Mouse (Mus musculus) E14TG2a.4 (cell line): ENCODE measurements around the gene Praf2.

Experiments
- H3K27me3 ChIP-seq: 2 replicates; pipeline ENCODE4 v1.6.1; 2014; ENCODE audit warnings: low read length, control low read depth; ENCODE audit not compliant: insufficient read depth
- H3K36me3 ChIP-seq: 2 replicates; pipeline ENCODE4 v1.6.1; 2014; ENCODE audit warnings: low read length, control low read depth; ENCODE audit not compliant: insufficient read depth
- H3K4me1 ChIP-seq: replicated peaks from 2 replicates; pipeline ENCODE4 v1.6.1; 2014; ENCODE audit warnings: low read depth, low read length, control low read depth
- H3K4me3 ChIP-seq: replicated peaks from 2 replicates; pipeline ENCODE4 v1.5.1; 2014; ENCODE audit warnings: mild to moderate bottlenecking, low read length
- H3K9me3 ChIP-seq: 2 replicates; pipeline ENCODE4 v1.6.1; 2014; ENCODE audit warnings: low read length, control low read depth
- CTCF ChIP-seq: conservative IDR thresholded peaks from 2 replicates; pipeline ENCODE4 v1.5.1; 2014; ENCODE audit warnings: low read length
- NANOG ChIP-seq: IDR thresholded peaks from 2 replicates; pipeline ENCODE4 v1.6.1; 2014; ENCODE audit warnings: borderline replicate concordance, low read length, mixed read lengths
- POU5F1 ChIP-seq: IDR thresholded peaks from 2 replicates; pipeline ENCODE4 v1.6.1; 2014; ENCODE audit warnings: low read length, borderline replicate concordance

The Praf2 gene

DNA sequence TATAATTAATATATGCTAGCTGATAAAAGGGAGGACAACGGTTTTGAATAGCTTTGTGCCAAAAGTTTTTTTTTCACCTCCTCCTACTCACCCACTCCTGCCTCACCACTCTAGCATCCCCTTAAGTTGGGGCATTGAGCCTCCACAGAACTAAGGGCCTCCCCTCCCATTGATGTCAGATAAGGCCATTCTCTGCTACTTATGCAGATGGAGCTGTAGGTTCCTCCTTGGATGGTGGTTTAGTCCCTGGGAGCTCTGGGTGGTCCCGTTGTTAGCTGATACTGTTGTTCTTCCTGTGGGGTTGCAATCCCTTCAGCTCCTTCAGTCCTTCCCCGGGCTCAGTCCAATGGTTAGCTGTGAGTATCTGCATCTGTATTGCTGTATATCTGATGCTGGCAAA lies 51.1 kb downstream of the Praf2 start:
- Histone ChIP-seq H3K36me3 (peaks cover 15% of the 10 kb centered on the region), H3K27me3 (no peaks in the 10 kb centered on the region), H3K9me3 (no peaks in the 10 kb centered on the region), H3K4me3 (no peak overlapping the region), H3K4me1 (peaks cover 31% of the 10 kb centered on the region)
- no peak for TF ChIP-seq NANOG
- no peak for TF ChIP-seq CTCF
- no peak for TF ChIP-seq POU5F1
